Mouse (Mus musculus) heart, embryonic 13.5 days (tissue): ENCODE results near the gene Lurap1. TPM values are rescaled to one million over a fixed set of nuclear protein-coding genes. Genes with fewer than 3 reads are reported as not detected.

Experiments
- ATAC-seq: fragments of 200-750 bp; cut with Nextera tagmentation; 2 replicates; pipeline ENCODE4 v1.8.0; 2017; ENCODE audit warnings: moderate TSS enrichment; ENCODE audit not compliant: insufficient number of reproducible peaks, low FRiP score, low TSS enrichment; ENCODE audit errors: extremely low read depth
- H3K27ac ChIP-seq: fragments of 300-500 bp; sonication (generic); replicated peaks from 2 replicates; pipeline ENCODE4 v1.5.1; 2015; ENCODE audit warnings: moderate library complexity, mild to moderate bottlenecking, inconsistent platforms
- H3K27me3 ChIP-seq: fragments of 300-500 bp; sonication (generic); replicated peaks from 2 replicates; pipeline ENCODE4 v1.6.1; 2015; ENCODE audit warnings: mild to moderate bottlenecking, inconsistent platforms
- H3K36me3 ChIP-seq: fragments of 300-500 bp; sonication (generic); 2 replicates; pipeline ENCODE4 v1.6.1; 2015; ENCODE audit warnings: mild to moderate bottlenecking, inconsistent platforms
- H3K4me1 ChIP-seq: fragments of 300-500 bp; sonication (generic); 2 replicates; pipeline ENCODE4 v1.6.1; 2015; ENCODE audit warnings: inconsistent platforms
- H3K4me2 ChIP-seq: fragments of 300-500 bp; sonication (generic); 2 replicates; pipeline ENCODE4 v1.6.1; 2015; ENCODE audit warnings: inconsistent platforms, mild to moderate bottlenecking, moderate library complexity
- H3K4me3 ChIP-seq: fragments of 300-500 bp; sonication (generic); 2 replicates; pipeline ENCODE4 v1.5.1; 2015; ENCODE audit warnings: moderate library complexity, mild to moderate bottlenecking, inconsistent platforms
- H3K9ac ChIP-seq: fragments of 300-500 bp; sonication (generic); 2 replicates; pipeline ENCODE4 v1.6.1; 2015; ENCODE audit warnings: inconsistent platforms, mild to moderate bottlenecking, moderate library complexity
- H3K9me3 ChIP-seq: fragments of 300-500 bp; sonication (generic); 2 replicates; pipeline ENCODE4 v1.6.1; 2016; ENCODE audit warnings: inconsistent platforms
- WGBS: fragments of 180-500 bp; shearing (Covaris S2); methylation state at CpG from one replicate; pipeline ENCODE4 v1.1.7; 2015; ENCODE audit warnings: mixed read lengths; 5-methylcytosine and 5-hydroxymethylcytosine counted together
- polyA plus RNA-seq: library from polyadenylated mRNA; unstranded; fragments of >200 nt; fragmentation: Nextera tagmentation; extraction: Ambion mirVana; gene quantifications from 2 replicates; pipeline ENCODE4 v1.2.1, GENCODE M21; 2015

Gene Lurap1
- polyA plus RNA-seq, 1 experiment from 2014 or later, result 1.8 TPM

DNA sequence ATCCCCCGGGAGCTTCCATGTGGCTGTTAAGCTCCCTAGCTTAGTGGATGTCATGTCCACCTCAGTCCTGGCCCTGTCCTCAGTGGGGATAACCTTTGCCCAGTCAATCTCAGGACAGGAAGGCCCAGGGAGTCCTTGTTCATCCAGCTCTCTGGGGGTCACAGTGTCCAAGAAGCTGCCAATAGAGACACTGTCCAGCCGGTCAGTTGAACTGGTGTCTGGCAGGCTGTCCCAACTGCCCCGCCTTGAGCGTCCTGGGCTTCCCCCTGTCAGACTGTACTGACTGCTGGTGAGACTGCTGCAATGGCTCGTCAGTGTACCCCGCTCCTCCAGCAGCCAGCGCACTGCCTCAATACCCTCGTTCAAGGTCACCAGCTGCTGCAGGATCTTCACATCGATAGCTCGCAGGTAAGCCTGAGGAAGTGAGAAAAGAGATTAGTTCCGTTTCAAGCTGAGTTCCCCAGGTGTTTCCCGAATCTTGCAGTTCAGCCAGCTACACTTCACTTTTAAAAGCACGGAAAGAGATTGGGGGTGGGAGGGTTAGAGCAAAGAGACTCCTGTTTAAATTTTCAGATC is 13.6 kb downstream of the Lurap1 start:
- Histone ChIP-seq H3K36me3 (0 out of 2 replicates have a peak, but pooled peaks cover 9% of the 10 kb centered on the region), H3K9me3 (no peaks in the 10 kb centered on the region), H3K4me2 (no peak overlapping the region), H3K4me3 (no peak overlapping the region), H3K27ac (no peak overlapping the region), H3K9ac (peak overlapping the region; percentile 9; the same call in 1 of the 2 replicates), H3K4me1 (peaks cover 18% of the 10 kb centered on the region), H3K27me3 (peaks cover 2% of the 10 kb centered on the region; the same call in 1 of the 2 replicates)
- ATAC-seq, result no peak
- 33% methylated on average over 13 of the region's 13 CpGs for WGBS

GRCm38 (mm10) chr4:116134990-116135389 is 16.1 kb downstream of the Lurap1 start:
- Histone ChIP-seq H3K27ac (no peak overlapping the region), H3K4me3 (no peak overlapping the region), H3K4me2 (no peak overlapping the region), H3K36me3 (0 out of 2 replicates have a peak, but pooled peaks cover 9% of the 10 kb centered on the region), H3K9ac (no peak overlapping the region), H3K9me3 (no peaks in the 10 kb centered on the region), H3K4me1 (peaks cover 7% of the 10 kb centered on the region; the same call in 1 of the 2 replicates), H3K27me3 (no peaks in the 10 kb centered on the region)
- WGBS, result 38% methylated on average over 2 of the region's 2 CpGs
- no peak for ATAC-seq

GRCm38 (mm10) chr4:116133126-116133525 is 18.0 kb downstream of the Lurap1 start:
- 77% methylated on average over 4 of the region's 4 CpGs for WGBS
- H3K9ac ChIP-seq, result no peak overlapping the region

GRCm38 (mm10) chr4:116127956-116128355 is 23.2 kb downstream of the Lurap1 start:
- H3K36me3 ChIP-seq, result no peaks in the 10 kb centered on the region
- peaks cover 14% of the 10 kb centered on the region for H3K4me1 ChIP-seq
- no peaks in the 10 kb centered on the region for H3K9me3 ChIP-seq
- 75% methylated on average over 6 of the region's 6 CpGs for WGBS
- H3K4me2 ChIP-seq, result no peak overlapping the region
- no peak overlapping the region for H3K4me3 ChIP-seq
- ATAC-seq, result no peak
- H3K27me3 ChIP-seq, result no peaks in the 10 kb centered on the region
- no peak overlapping the region for H3K27ac ChIP-seq
- H3K9ac ChIP-seq, result no peak overlapping the region

More at GRCm38 (mm10) chr4:116133126-116133525, 18.0 kb downstream of the Lurap1 start:
- Histone ChIP-seq H3K4me2 (no peak overlapping the region), H3K36me3 (0 out of 2 replicates have a peak, but pooled peaks cover 9% of the 10 kb centered on the region), H3K4me3 (no peak overlapping the region), H3K4me1 (peaks cover 7% of the 10 kb centered on the region; the same call in 1 of the 2 replicates), H3K27ac (no peak overlapping the region), H3K27me3 (no peaks in the 10 kb centered on the region), H3K9me3 (no peaks in the 10 kb centered on the region)
- no peak for ATAC-seq

DNA sequence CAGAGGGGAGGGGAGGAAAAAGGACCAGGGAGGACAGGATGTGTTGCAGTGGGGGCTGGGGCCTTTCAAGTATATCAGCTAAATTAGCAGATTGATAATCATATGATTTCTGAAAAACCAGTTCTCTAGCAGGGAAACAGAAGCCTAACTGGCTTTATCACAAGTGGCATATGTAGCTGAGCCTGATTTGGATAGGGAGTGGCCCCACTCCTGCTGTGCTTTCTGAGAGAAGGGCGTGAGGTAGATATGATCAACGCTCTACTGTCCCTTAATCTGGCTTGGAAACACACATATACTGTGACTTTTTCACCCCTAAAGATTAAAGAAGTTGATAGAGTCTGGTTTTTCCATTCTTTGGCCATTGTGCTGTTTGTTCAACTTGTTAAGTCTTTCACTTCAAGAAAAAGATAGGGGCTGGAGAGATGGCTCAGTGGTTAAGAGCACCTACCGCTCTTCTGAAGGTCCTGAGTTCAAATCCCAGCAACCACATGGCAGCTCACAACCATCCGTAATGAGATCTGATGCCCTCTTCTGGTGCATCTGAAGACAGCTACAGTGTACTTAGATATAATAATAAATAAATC is 25.2 kb downstream of the Lurap1 start:
- WGBS, result 81% methylated on average over 4 of the region's 4 CpGs
- ATAC-seq, result no peak

DNA sequence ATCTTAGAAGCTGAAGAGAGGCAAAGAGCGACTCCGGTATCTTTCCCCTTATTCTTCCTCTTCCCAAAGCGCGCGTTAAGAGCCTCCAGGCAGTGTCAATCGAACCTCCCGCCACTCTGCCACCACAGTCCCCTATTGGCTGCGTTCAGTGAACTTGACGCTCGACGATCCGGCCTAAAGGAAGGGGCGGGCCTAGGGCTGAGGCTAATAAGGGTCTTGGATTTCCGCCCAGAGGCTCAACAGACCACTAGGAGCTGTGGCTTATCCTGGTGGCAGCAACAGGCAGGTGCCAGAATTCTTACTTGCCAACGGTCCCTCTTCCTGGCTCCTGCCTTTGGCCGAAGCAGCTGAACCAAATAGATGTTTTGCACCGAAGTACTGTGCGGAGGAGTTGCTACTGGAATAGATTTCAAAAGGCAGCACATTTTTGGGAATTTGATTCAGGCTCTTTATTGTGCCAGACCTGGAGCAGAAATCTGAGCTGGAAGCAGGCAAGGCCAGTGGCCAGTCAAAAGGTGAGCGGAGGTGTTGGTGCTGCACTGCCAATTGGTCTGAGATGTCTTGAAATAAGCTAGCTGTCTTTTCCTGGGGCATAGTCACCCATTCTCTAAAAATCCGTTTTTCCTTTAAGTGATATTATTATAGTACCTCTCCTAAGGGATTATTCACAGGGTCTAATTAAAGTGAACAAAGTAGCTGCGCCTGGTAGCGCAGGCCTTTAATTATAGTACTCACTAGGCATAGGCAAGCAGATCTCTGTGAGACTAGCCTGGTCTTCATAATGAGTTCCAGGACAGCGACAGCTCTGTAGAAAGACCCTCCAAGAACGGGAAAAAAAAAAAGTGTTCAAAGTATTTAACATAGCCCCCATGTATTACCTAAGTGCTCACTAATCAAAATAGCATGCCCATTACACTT is 27.3 kb downstream of the Lurap1 start, which contains the start of the genes Rad54l and Pomgnt1:
Rad54l (minus strand) TSS at position 89 of the 918 bp plus-strand sequence.
Pomgnt1 (plus strand) TSS at position 239 of the 918 bp plus-strand sequence.
- H3K36me3 ChIP-seq, result peaks cover 17% of the 10 kb centered on the region
- ATAC-seq, result peak; percentile 89
- H3K9me3 ChIP-seq, result no peaks in the 10 kb centered on the region
- H3K4me2 ChIP-seq, result peak within 1 kb of the TSS; percentile 85
- 6% methylated on average over 24 of the region's 24 CpGs for WGBS
- H3K4me1 ChIP-seq, result peaks cover 21% of the 10 kb centered on the region
- no peaks in the 10 kb centered on the region for H3K27me3 ChIP-seq
- peak within 1 kb of the TSS; percentile 83 for H3K9ac ChIP-seq
- H3K4me3 ChIP-seq, result peak within 1 kb of the TSS; percentile 70
- H3K27ac ChIP-seq, result peak within 1 kb of the TSS; percentile 82

More for the DNA sequence above, 25.2 kb downstream of the Lurap1 start:
- Histone ChIP-seq H3K4me1 (peaks cover 21% of the 10 kb centered on the region), H3K9ac (no peak overlapping the region), H3K9me3 (no peaks in the 10 kb centered on the region), H3K4me2 (no peak overlapping the region), H3K27me3 (no peaks in the 10 kb centered on the region), H3K4me3 (no peak overlapping the region), H3K27ac (no peak overlapping the region), H3K36me3 (no peaks in the 10 kb centered on the region)

GRCm38 (mm10) chr4:116122762-116123161 is 28.4 kb downstream of the Lurap1 start:
- ATAC-seq, result no peak
- Histone ChIP-seq H3K4me3 (peak overlapping the region; percentile 70), H3K27me3 (no peaks in the 10 kb centered on the region), H3K9ac (peak overlapping the region; percentile 83), H3K27ac (no peak overlapping the region), H3K36me3 (peaks cover 22% of the 10 kb centered on the region), H3K9me3 (no peaks in the 10 kb centered on the region), H3K4me1 (peaks cover 21% of the 10 kb centered on the region), H3K4me2 (peak overlapping the region; percentile 85)
- WGBS, result 0% methylated on average over 1 of the region's 1 CpGs

DNA sequence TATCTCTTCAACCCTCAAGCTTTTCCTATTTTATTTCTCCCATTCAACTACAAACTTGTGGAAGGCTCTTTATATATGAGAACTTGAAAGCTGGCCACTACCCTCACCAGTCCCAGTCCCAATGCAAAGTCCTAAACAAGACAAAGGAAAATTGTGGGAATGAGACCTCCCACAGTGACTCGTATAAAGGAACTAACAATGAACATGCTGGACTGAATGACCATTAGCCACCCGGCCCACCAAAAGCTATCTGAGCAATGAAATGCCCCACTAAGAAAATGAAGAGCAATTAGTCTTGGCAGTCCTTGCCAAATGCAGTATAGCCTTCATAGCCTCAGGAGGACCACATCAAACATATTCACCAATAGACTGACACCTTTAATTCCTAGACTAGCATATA is 39.7 kb downstream of the Lurap1 start:
- H3K4me1 ChIP-seq, result no peaks in the 10 kb centered on the region
- 83% methylated on average over 2 of the region's 2 CpGs for WGBS
- no peak overlapping the region for H3K9ac ChIP-seq
- H3K27ac ChIP-seq, result no peak overlapping the region
- no peaks in the 10 kb centered on the region for H3K27me3 ChIP-seq
- peaks cover 64% of the 10 kb centered on the region for H3K36me3 ChIP-seq
- ATAC-seq, result no peak
- H3K9me3 ChIP-seq, result no peaks in the 10 kb centered on the region
- no peak overlapping the region for H3K4me3 ChIP-seq
- no peak overlapping the region for H3K4me2 ChIP-seq

- Histone ChIP-seq H3K4me2 (no peak overlapping the region), H3K27me3 (no peaks in the 10 kb centered on the region), H3K9me3 (no peaks in the 10 kb centered on the region), H3K27ac (no peak overlapping the region), H3K4me3 (no peak overlapping the region), H3K9ac (no peak overlapping the region), H3K36me3 (peaks cover 64% of the 10 kb centered on the region), H3K4me1 (no peaks in the 10 kb centered on the region)
- ATAC-seq, result no peak
- WGBS, result 80% methylated on average over 6 of the region's 6 CpGs
Measured at GRCm38 (mm10) chr4:116110695-116111094, 40.4 kb downstream of the Lurap1 start.

DNA sequence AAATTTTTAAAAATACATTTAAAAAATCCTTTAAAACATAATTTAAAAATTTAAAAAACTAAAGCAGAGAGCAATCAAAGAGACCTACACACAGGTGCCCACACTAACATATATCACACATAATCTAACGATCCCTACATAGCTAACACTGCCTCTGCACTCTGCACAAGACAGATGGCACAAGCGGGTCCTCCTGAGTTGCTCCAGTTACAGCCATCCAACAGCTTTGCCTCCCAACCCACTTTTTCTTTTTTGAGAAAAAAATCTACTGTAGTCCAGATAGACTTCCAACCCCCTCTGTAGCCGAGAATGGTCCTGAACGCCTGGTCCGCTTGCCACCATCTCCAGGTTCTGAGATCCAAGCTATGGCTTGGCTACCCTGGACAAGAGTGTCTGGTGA is 45.9 kb downstream of the Lurap1 start:
- no peak overlapping the region for H3K4me2 ChIP-seq
- H3K9me3 ChIP-seq, result no peaks in the 10 kb centered on the region
- H3K9ac ChIP-seq, result no peak overlapping the region
- no peak overlapping the region for H3K27ac ChIP-seq
- no peaks in the 10 kb centered on the region for H3K4me1 ChIP-seq
- H3K27me3 ChIP-seq, result no peaks in the 10 kb centered on the region
- 88% methylated on average over 5 of the region's 5 CpGs for WGBS
- ATAC-seq, result no peak
- peaks cover 80% of the 10 kb centered on the region for H3K36me3 ChIP-seq
- no peak overlapping the region for H3K4me3 ChIP-seq

- H3K4me1 ChIP-seq, result no peaks in the 10 kb centered on the region
- H3K4me3 ChIP-seq, result no peak overlapping the region
- H3K9ac ChIP-seq, result no peak overlapping the region
- ATAC-seq, result no peak
- H3K27me3 ChIP-seq, result no peaks in the 10 kb centered on the region
- no peak overlapping the region for H3K4me2 ChIP-seq
- WGBS, result 63% methylated on average over 7 of the region's 7 CpGs
- no peaks in the 10 kb centered on the region for H3K9me3 ChIP-seq
- peaks cover 97% of the 10 kb centered on the region for H3K36me3 ChIP-seq
- no peak overlapping the region for H3K27ac ChIP-seq
Measured at GRCm38 (mm10) chr4:116100959-116101358, 50.2 kb downstream of the Lurap1 start.
